Mouse (Mus musculus) kidney, adult 2 months (tissue): ENCODE data around the gene Dnajc11.

Source experiments
- CTCF ChIP-seq: fragments of 200-500 bp; conservative IDR thresholded peaks from 2 replicates; pipeline ENCODE4 v1.5.1; 2011; ENCODE audit warnings: low read depth, mild to moderate bottlenecking, control low read depth, low read length, moderate library complexity, mixed read lengths; ENCODE audit not compliant: insufficient read depth, insufficient read length
- POLR2A ChIP-seq: fragments of 200-500 bp; IDR thresholded peaks from one replicate; pipeline ENCODE4 v1.6.1; 2011; ENCODE audit warnings: low read depth, low read length, control low read depth

GRCm38 (mm10) chr4:151937441-151937840 is 4.0 kb downstream of the Dnajc11 start:
- no peak for TF ChIP-seq POLR2A
- no peak for TF ChIP-seq CTCF
